In genomic region chr8:92167340-92167783, GRCm38 (mm10) we compare ENCODE assay signal across 14 mouse cellular contexts.
DNase-seq lines count a peak whose midpoint lies in the region; ATAC-seq lines count a peak whose summit lies in the region.
"Had no signal": no experiment of that assay in that cellular context is flagged by ENCODE, and none has a peak within 500 bp of the region (broad histone marks: within the 10 kb centered on the region; RNA-seq: fewer than 3 reads in every experiment).

No protein-coding gene starts in this region.

- H3K27ac ChIP-seq in kidney, embryonic 15.5 days, result no peak overlapping the region
- no peak overlapping the region for H3K27ac ChIP-seq in forebrain, embryonic 15.5 days (replicated peaks)
- H3K27ac ChIP-seq: limb, embryonic 13.5 days had no signal

- ATAC-seq in kidney, embryonic 15.5 days (replicated peaks; ENCODE audit: low FRiP score), result peak; percentile 62
- ATAC-seq in forebrain, embryonic 15.5 days (replicated peaks), result peak; percentile 67
- no peak for ATAC-seq in frontal cortex, adult (ENCODE audit: low TSS enrichment)

- 14% methylated on average over 4 of the region's 4 CpGs for WGBS in kidney, embryonic 15.5 days
- 7% methylated on average over 4 of the region's 4 CpGs for WGBS in forebrain, embryonic 15.5 days

- DNase-seq in kidney, postnatal 10 days, result no peak
- DNase-seq in Muller cell, postnatal 12 days (ENCODE audit: inconsistent ontology term), result peak; percentile 92
- peak; percentile 30 for DNase-seq in embryo, embryonic 11 days
- DNase-seq in gastrocnemius, postnatal 4 days (ENCODE audit: low spot score in 2 of 2), result no peak
- no peak for DNase-seq in thymus, adult 18-20 months
- DNase-seq: cerebellum, adult 11-12 months; kidney, postnatal 36 days; lung, adult 18-20 months; lung, postnatal 4 days had no signal

- no peak overlapping the region for H3K4me2 ChIP-seq in kidney, embryonic 15.5 days
- no peak overlapping the region for H3K4me2 ChIP-seq in forebrain, embryonic 15.5 days (replicated peaks)
- H3K4me2 ChIP-seq: limb, embryonic 13.5 days had no signal

- no peak overlapping the region for H3K4me3 ChIP-seq in kidney, embryonic 15.5 days (replicated peaks)
- no peak overlapping the region for H3K4me3 ChIP-seq in forebrain, embryonic 15.5 days
- H3K4me3 ChIP-seq: limb, embryonic 13.5 days had no signal

- no peaks in the 10 kb centered on the region for H3K9me3 ChIP-seq in kidney, embryonic 15.5 days (replicated peaks)
- no peaks in the 10 kb centered on the region for H3K9me3 ChIP-seq in forebrain, embryonic 15.5 days
- H3K9me3 ChIP-seq: limb, embryonic 13.5 days had no signal

- H3K36me3 ChIP-seq in kidney, embryonic 15.5 days, result no peaks in the 10 kb centered on the region
- no peaks in the 10 kb centered on the region for H3K36me3 ChIP-seq in forebrain, embryonic 15.5 days
- H3K36me3 ChIP-seq: G1E; limb, embryonic 13.5 days had no signal

- peaks cover 16% of the 10 kb centered on the region for H3K4me1 ChIP-seq in kidney, embryonic 15.5 days
- peaks cover 13% of the 10 kb centered on the region for H3K4me1 ChIP-seq in forebrain, embryonic 15.5 days

- peaks cover 8% of the 10 kb centered on the region; the same call in 1 of the 2 replicates for H3K27me3 ChIP-seq in kidney, embryonic 15.5 days
- peaks cover 33% of the 10 kb centered on the region for H3K27me3 ChIP-seq in forebrain, embryonic 15.5 days

- H3K9ac ChIP-seq in kidney, embryonic 15.5 days, result no peak overlapping the region
- no peak overlapping the region for H3K9ac ChIP-seq in forebrain, embryonic 15.5 days (replicated peaks)
- H3K9ac ChIP-seq: limb, embryonic 13.5 days had no signal

Comparison
In these comparisons a context has a peak if more than half of its experiments do, and no peak if none do; other contexts are left out.
1. DNase-seq: peak in Muller cell, postnatal 12 days (single experiment) and embryo, embryonic 11 days (single experiment); none in kidney, postnatal 10 days (single experiment), gastrocnemius, postnatal 4 days (0 of 2) and thymus, adult 18-20 months (0 of 2).